Mouse (Mus musculus): Measurements from ENCODE around the gene Rab3ip. TPM values are rescaled to one million over a fixed set of nuclear protein-coding genes. Genes with fewer than 3 reads are reported as not detected.

Rab3ip gene
- 54.5 and 60.1 TPM in 2 replicates for polyA plus RNA-seq (2015; fragmentation: Nextera tagmentation; extraction: Ambion mirVana)

DNA sequence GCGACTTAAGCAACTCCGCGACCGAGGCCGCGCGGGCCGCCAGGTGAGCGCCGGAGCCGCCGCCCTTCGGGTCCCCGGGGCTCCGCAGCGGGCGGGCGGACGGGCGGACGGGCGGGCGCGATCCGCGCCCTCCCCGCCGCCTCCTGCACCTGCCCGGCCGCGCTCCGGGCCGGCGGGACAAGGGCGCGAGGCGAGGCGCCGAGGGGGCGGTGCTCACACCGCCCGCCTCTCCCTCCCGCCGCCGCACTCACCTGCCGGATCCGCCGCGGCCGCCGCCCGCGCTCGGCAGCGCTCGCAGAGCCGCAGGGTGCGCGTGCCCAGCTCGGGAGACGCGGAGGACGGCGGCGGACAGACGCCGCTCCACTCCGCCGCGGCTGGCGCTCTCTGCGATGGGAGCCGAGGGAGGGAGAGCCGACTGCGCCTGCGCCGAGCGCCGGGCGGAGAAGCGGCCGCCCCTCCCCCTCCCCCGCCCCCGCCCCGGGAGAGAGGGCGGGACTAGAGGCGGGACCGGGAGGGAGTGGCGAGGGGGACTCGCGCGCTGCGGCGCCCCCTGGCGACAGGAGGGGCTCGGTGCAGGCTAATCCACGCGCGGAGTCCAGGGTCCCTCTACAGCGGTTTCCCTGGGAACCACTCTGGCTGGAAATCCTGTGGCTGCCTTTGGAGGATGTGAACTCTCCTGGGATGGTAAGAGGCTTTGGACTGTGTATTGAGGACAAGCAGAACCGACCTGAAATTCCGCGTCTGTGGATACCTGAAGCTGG lies at the start of gene Rab3ip:
Gene Rab3ip (minus strand): TSS at position 761 of the 761 bp plus-strand sequence.

DNA sequence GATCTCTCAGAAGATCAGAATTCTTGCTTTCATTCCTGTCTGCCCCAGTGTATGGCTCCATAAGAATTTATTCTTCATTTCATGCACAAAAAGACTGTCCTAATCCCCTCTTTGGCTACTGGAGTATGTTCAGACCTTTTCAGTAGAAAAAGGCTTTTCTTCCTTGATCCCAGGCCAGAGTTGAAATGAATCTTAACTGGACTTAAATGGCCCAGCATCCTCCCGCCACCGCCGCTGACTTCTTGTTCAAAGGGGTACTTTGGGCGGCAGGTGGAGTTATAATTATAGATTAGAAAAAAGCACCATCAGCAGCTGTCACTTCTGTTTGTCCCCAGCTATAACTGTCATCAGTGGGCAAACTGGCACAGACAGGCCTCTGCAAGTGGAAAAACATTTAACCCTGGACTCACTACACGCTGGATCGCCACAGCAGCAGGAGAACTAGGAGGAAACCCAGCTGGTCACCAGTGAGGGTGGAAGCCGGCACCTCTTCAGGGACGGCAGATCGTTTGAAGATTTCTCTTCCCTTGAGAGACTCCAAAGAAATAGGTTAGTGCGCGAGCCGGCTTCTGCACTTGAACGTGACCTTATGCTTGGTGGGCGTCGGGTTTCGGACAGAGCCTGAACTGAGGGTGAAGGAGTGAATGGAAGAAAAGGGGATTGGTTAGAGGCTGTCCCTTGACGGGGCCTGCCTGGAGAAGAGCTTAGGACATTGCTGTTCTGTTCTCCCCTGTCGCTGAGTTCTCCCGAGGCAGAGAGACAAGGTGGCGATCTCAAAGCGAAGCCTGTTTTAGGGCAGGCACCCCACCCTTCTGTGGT lies 35.9 kb upstream of the Rab3ip start, which contains the start of gene Best3:
Gene Best3 (plus strand): TSS at position 51 of the 819 bp plus-strand sequence.

DNA sequence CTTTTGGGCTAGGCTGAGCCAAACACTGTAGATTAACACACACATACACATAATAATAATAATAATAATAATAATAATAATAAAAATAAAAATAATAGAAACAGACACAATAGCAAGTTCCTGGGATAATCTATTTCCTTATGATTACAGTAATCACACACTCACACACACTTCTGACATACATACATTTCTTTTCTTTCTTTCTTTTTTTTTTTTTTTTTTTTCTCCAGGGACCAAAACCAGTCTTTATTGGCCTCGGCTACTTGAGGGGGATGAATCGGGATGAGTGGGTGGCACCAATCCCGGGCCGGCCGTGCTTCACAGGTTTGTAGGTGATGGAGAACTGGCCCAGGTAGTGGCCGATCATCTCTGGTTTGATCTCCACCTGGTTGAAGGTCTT lies 21.9 kb upstream of the Rab3ip start, which contains the start of gene Gm10271:
Gene Gm10271 (minus strand): TSS at position 101 of the 400 bp plus-strand sequence.

DNA sequence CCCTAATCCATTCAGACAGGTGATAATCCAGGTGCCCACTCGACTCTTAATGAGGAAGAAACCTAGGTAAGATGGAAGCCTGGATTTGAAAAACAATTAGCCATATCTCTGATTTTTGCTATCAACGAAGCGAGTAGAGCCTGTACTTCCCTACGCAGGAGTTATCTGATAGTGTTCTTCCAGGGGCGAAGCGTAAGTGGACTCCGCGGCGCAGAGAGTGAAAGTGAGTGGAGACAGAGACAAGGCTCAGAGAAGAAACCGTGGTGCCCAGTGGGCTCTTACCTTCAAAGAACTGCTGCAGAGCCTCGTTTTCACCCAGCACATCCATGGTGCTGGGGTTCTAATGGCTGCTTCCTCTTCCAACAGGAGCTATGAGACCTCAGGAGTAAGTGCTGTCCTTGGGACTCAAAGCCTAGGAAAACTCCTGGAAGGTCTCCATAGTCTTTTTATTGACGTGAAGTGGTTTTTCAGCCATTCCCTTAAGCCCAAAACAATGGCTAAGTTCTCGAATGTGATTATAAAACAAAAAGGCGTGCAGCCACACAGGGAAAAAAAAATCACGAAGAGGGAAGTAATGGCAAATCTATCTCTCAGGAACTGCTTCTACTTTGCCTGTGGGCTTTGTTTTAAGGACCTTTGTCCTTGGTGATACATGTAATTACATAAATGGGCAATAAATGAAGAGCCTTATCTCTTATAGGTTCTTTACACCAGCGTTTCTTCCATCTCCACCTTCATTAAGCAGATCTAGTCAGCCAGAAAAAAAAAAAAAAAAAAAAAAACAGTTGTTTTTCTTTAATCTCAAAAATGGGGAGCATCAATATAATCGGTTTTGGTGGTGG lies 54.0 kb downstream of the Rab3ip start, which contains the start of gene Myrfl:
Gene Myrfl (minus strand): TSS at position 584 of the 842 bp plus-strand sequence.

Other genes starting within 250 kb of the Rab3ip start
- gene Myrfl, start 53.9 kb downstream of the Rab3ip start, polyA plus RNA-seq (2015; fragmentation: Nextera tagmentation; extraction: Ambion mirVana): 0.05 and 0.06 TPM in 2 replicates
- gene Gm10271, start 21.8 kb upstream of the Rab3ip start, polyA plus RNA-seq (2015; fragmentation: Nextera tagmentation; extraction: Ambion mirVana): not detected in 2 replicates
- gene Best3, start 35.5 kb upstream of the Rab3ip start, polyA plus RNA-seq (2015; fragmentation: Nextera tagmentation; extraction: Ambion mirVana): 0.10 TPM in 2 replicates
- gene Lrrc10, start 94.6 kb upstream of the Rab3ip start, polyA plus RNA-seq (2015; fragmentation: Nextera tagmentation; extraction: Ambion mirVana): not detected in 2 replicates
- gene Cct2, start 113.0 kb upstream of the Rab3ip start, polyA plus RNA-seq (2015; fragmentation: Nextera tagmentation; extraction: Ambion mirVana): 135 and 144 TPM in 2 replicates
- gene Frs2, start 197.8 kb upstream of the Rab3ip start, polyA plus RNA-seq (2015; fragmentation: Nextera tagmentation; extraction: Ambion mirVana): 11.9 and 14.1 TPM in 2 replicates